Mouse (Mus musculus) hindbrain, postnatal 0 days (tissue): ENCODE data around the gene Gm20388. TPM values are rescaled to one million over a fixed set of nuclear protein-coding genes. Genes with fewer than 3 reads are reported as not detected.

Experiments used
- ATAC-seq: fragments of 200-750 bp; cut with Nextera tagmentation; 2 replicates; pipeline ENCODE4 v1.8.0; 2017; ENCODE audit warnings: mild to moderate bottlenecking, moderate TSS enrichment, moderate library complexity
- DNase-seq: peaks from one replicate; pipeline ENCODE4 v3.0.0-alpha.2; 2015; ENCODE audit warnings: low spot score
- H3K27ac ChIP-seq: fragments of 300-500 bp; sonication (generic); 2 replicates; pipeline ENCODE4 v1.5.1; 2014; ENCODE audit warnings: mild to moderate bottlenecking
- H3K27me3 ChIP-seq: fragments of 300-500 bp; sonication (generic); 2 replicates; pipeline ENCODE4 v1.6.1; 2014; ENCODE audit warnings: low read length, mixed read lengths; ENCODE audit not compliant: insufficient read depth
- H3K36me3 ChIP-seq: fragments of 300-500 bp; sonication (generic); 2 replicates; pipeline ENCODE4 v1.6.1; 2014; ENCODE audit warnings: low read length, mixed read lengths; ENCODE audit not compliant: insufficient read depth
- H3K4me1 ChIP-seq: fragments of 300-500 bp; sonication (generic); 2 replicates; pipeline ENCODE4 v1.6.1; 2014; ENCODE audit warnings: antibody characterized with exemption, low read length, mixed read lengths; ENCODE audit not compliant: insufficient read depth
- H3K4me2 ChIP-seq: fragments of 300-500 bp; sonication (generic); 2 replicates; pipeline ENCODE4 v1.6.1; 2014; ENCODE audit warnings: low read depth, mild to moderate bottlenecking, low read length, moderate library complexity, mixed read lengths
- H3K4me3 ChIP-seq: fragments of 300-500 bp; sonication (generic); 2 replicates; pipeline ENCODE4 v1.5.1; 2014; ENCODE audit warnings: low read length
- H3K9ac ChIP-seq: fragments of 300-500 bp; sonication (generic); replicated peaks from 2 replicates; pipeline ENCODE4 v1.6.1; 2014; ENCODE audit warnings: mild to moderate bottlenecking, low read length, moderate library complexity, mixed read lengths
- H3K9me3 ChIP-seq: fragments of 300-500 bp; sonication (generic); 2 replicates; pipeline ENCODE4 v1.6.1; 2016; ENCODE audit warnings: low read length, mixed read lengths
- CTCF ChIP-seq: IDR thresholded peaks from 2 replicates; pipeline ENCODE4 v1.5.1; 2016; ENCODE audit warnings: antibody characterized with exemption, control low read depth, low read depth
- WGBS: fragments of 180-500 bp; shearing (Covaris S2); extraction: QIAGEN DNeasy Blood & Tissue Kit; methylation state at CpG from one replicate; pipeline ENCODE4 v1.1.7; 2014; 5-methylcytosine and 5-hydroxymethylcytosine counted together
- polyA plus RNA-seq: library from polyadenylated mRNA; unstranded; fragments of >200 nt; fragmentation: Nextera tagmentation; extraction: Ambion mirVana; gene quantifications from 2 replicates; pipeline ENCODE4 v1.2.1, GENCODE M21; 2015
- total RNA-seq: library from RNA; depleted of rRNA; stranded (reverse); fragments of >200 nt; gene quantifications from 2 replicates; pipeline ENCODE4 v1.2.3, GENCODE M21; 2014

Gene Gm20388
- total and polyA plus RNA-seq, 2 experiments from 2014 or later = 71.3 TPM; not detected in 1

GRCm38 (mm10) chr8:120124261-120124660 is 213.6 kb downstream of the Gm20388 start:
- DNase-seq (no peak), ATAC-seq (no peak)
- H3K36me3 ChIP-seq = no peaks in the 10 kb centered on the region
- H3K4me3 ChIP-seq = no peak overlapping the region
- no peaks in the 10 kb centered on the region for H3K27me3 ChIP-seq
- H3K4me2 ChIP-seq = no peak overlapping the region
- H3K9me3 ChIP-seq = no peaks in the 10 kb centered on the region
- no peak for TF ChIP-seq CTCF
- WGBS = 55% methylated on average over 6 of the region's 6 CpGs
- peaks cover 11% of the 10 kb centered on the region; the same call in 1 of the 2 replicates for H3K4me1 ChIP-seq
- no peak overlapping the region for H3K9ac ChIP-seq
- peak overlapping the region; percentile 33; the same call in 1 of the 2 replicates for H3K27ac ChIP-seq

GRCm38 (mm10) chr8:120124836-120125389 is 214.3 kb downstream of the Gm20388 start:
- DNase-seq (peak; percentile 72), ATAC-seq (peak; percentile 89)
- Histone ChIP-seq H3K9me3 (no peaks in the 10 kb centered on the region), H3K4me3 (no peak overlapping the region), H3K27ac (peak overlapping the region; percentile 33; the same call in 1 of the 2 replicates), H3K4me1 (peaks cover 11% of the 10 kb centered on the region; the same call in 1 of the 2 replicates), H3K9ac (no peak overlapping the region), H3K27me3 (no peaks in the 10 kb centered on the region), H3K4me2 (no peak overlapping the region), H3K36me3 (no peaks in the 10 kb centered on the region)
- no peak for TF ChIP-seq CTCF
- 34% methylated on average over 7 of the region's 7 CpGs for WGBS

GRCm38 (mm10) chr8:120126357-120127161 is 215.9 kb downstream of the Gm20388 start:
- TF ChIP-seq CTCF = no peak
- no peak overlapping the region; the same call in 1 of the 2 replicates for H3K9ac ChIP-seq

DNA sequence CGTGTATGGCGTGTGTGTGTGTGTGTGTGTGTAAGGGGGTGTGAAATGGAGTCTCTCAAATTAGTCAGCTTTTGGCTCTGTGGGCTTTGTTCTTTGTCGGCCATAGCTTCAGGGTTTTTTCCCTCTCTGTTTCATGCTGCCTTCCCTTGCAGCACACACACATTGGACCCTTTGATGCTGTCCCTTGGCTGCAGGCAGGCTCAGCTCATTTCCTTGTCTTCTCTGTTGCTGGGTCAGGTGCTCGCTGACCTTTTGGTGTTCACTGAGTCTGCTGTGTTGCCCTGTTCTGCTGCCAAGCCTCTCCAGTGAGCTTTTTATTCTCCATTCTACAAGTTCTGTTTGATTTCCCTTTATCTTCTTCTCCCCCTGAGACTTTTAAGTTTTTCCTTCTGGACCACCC is 218.9 kb downstream of the Gm20388 start:
- Histone ChIP-seq H3K27ac (no peak overlapping the region), H3K4me2 (no peak overlapping the region)
- DNase-seq = peak; percentile 33

More at GRCm38 (mm10) chr8:120126357-120127161, 215.9 kb downstream of the Gm20388 start:
- Histone ChIP-seq H3K9me3 (no peaks in the 10 kb centered on the region), H3K4me1 (peaks cover 11% of the 10 kb centered on the region; the same call in 1 of the 2 replicates), H3K27me3 (no peaks in the 10 kb centered on the region), H3K4me2 (no peak overlapping the region), H3K36me3 (no peaks in the 10 kb centered on the region), H3K27ac (0 out of 2 replicates have a peak overlapping the region, but pooled peaks have one; percentile 11), H3K4me3 (no peak overlapping the region)
- 25% methylated on average over 14 of the region's 14 CpGs for WGBS
- ATAC-seq = no peak
- DNase-seq = no peak

DNA sequence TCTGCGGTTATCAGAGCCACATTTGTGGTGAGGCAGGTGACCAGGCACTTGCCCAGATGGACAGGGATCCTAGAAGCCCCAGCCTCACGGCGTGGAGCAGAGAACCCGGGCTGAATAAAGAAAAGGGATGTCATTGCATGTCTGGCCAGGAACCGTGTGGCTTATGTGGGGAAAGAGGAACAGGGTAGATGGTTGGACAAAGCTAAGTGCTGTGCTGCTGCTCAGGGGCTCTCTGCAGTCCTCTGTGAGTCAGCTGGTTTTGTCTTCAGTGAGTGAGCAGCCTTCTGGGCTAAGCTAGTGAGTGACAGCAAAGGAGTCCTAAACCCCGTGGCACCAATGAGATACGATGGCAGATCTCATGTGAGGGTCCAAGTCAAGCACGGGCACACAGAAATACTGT is 220.5 kb downstream of the Gm20388 start:
- ATAC-seq = no peak; the same call in 1 of the 2 replicates
- H3K4me2 ChIP-seq = no peak overlapping the region
- WGBS = 84% methylated on average over 8 of the region's 8 CpGs
- no peak overlapping the region for H3K27ac ChIP-seq
- no peak for TF ChIP-seq CTCF
- no peak overlapping the region for H3K9ac ChIP-seq
- H3K27me3 ChIP-seq = no peaks in the 10 kb centered on the region
- 0 out of 2 replicates have a peak, but pooled peaks cover 8% of the 10 kb centered on the region for H3K4me1 ChIP-seq
- no peak for DNase-seq
- H3K36me3 ChIP-seq = no peaks in the 10 kb centered on the region
- H3K4me3 ChIP-seq = no peak overlapping the region
- H3K9me3 ChIP-seq = no peaks in the 10 kb centered on the region

More for the DNA sequence above, 218.9 kb downstream of the Gm20388 start:
- no peak overlapping the region for H3K4me3 ChIP-seq
- 46% methylated on average over 4 of the region's 4 CpGs for WGBS
- H3K27me3 ChIP-seq = no peaks in the 10 kb centered on the region
- no peaks in the 10 kb centered on the region for H3K36me3 ChIP-seq
- H3K4me1 ChIP-seq = peaks cover 5% of the 10 kb centered on the region; the same call in 1 of the 2 replicates
- no peak for ATAC-seq
- no peak overlapping the region for H3K9ac ChIP-seq
- H3K9me3 ChIP-seq = no peaks in the 10 kb centered on the region
- no peak for TF ChIP-seq CTCF

- ATAC-seq = no peak
Observed at GRCm38 (mm10) chr8:120133169-120133568, 222.5 kb downstream of the Gm20388 start.

More at GRCm38 (mm10) chr8:120133169-120133568, 222.5 kb downstream of the Gm20388 start:
- no peak overlapping the region for H3K4me3 ChIP-seq
- H3K4me2 ChIP-seq = no peak overlapping the region
- WGBS = 77% methylated on average over 7 of the region's 7 CpGs
- H3K36me3 ChIP-seq = no peaks in the 10 kb centered on the region
- H3K27ac ChIP-seq = no peak overlapping the region
- no peak for TF ChIP-seq CTCF
- no peaks in the 10 kb centered on the region for H3K9me3 ChIP-seq
- no peak overlapping the region for H3K9ac ChIP-seq
- H3K4me1 ChIP-seq = 0 out of 2 replicates have a peak, but pooled peaks cover 9% of the 10 kb centered on the region
- H3K27me3 ChIP-seq = no peaks in the 10 kb centered on the region
- DNase-seq = peak; percentile 1
